Mouse (Mus musculus): ENCODE measurements around the gene Syndig1. TPM values are rescaled to one million over a fixed set of nuclear protein-coding genes. Genes with fewer than 3 reads are reported as not detected.

Gene Syndig1
- polyA plus RNA-seq, 1 experiment from 2014 or later = 10.0 TPM

GRCm38 (mm10) chr2:150043531-150043930 is 214.5 kb downstream of the Syndig1 start:
- Histone ChIP-seq H3K27me3 (no peaks in the 10 kb centered on the region), H3K27ac (replicated peaks) (no peak overlapping the region), H3K4me2 (replicated peaks) (no peak overlapping the region), H3K9me3 (0 out of 2 replicates have a peak, but pooled peaks cover 3% of the 10 kb centered on the region), H3K9ac (replicated peaks) (no peak overlapping the region), H3K4me1 (no peaks in the 10 kb centered on the region), H3K36me3 (no peaks in the 10 kb centered on the region), H3K4me3 (no peak overlapping the region)
- WGBS = 85% methylated on average over 7 of the region's 7 CpGs
- ATAC-seq (ENCODE audit: low FRiP score, low read depth) = no peak

Other genes starting within 250 kb of the Syndig1 start
- 0.74 and 1.2 TPM in 2 replicates for gene C530025M09Rik, start 2.0 kb downstream of the Syndig1 start, polyA plus RNA-seq (2016; fragmentation: Nextera tagmentation; extraction: Ambion mirVana)